Mouse (Mus musculus) thymus, adult 2 months (tissue): Measurements from ENCODE around the gene Pglyrp1.

Experiments used
- CTCF ChIP-seq: fragments of 200-500 bp; IDR thresholded peaks from 2 replicates; pipeline ENCODE4 v1.5.1; 2012; ENCODE audit warnings: mild to moderate bottlenecking, control low read depth, low read length, moderate library complexity, borderline replicate concordance; ENCODE audit not compliant: control insufficient read depth, poor library complexity, insufficient read depth; ENCODE audit errors: extremely low read depth
- POLR2A ChIP-seq: fragments of 200-500 bp; IDR thresholded peaks from 2 replicates; pipeline ENCODE4 v1.6.1; 2012; ENCODE audit warnings: mild to moderate bottlenecking, low read length, control low read depth, moderate library complexity; ENCODE audit not compliant: control insufficient read depth, poor library complexity, insufficient read depth; ENCODE audit errors: extremely low read depth

GRCm38 (mm10) chr7:18896536-18896935 lies 25.4 kb downstream of the Pglyrp1 start:
- TF ChIP-seq CTCF (peak; percentile 24; the same call in 1 of the 2 replicates), POLR2A (no peak)
